In the genomic region with DNA sequence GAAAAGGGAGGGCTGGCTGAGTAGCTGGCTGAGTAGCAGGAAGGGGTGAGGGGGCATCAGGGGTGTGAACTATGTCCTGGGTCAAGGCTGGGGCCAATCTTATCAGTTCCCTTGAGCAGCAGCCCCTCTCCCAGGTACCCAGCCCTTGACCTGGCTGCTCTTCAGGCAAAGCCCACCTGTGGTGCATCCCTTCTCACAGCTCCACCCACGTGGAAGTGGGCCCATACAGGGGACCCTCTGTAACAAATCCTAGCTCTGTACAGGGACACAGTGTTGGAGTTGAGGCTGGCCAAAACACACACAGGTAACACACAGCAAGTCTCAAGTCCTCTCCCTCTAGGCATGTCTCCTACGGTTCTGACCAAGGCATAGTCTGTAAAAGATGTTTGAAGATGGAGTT, we compare ENCODE assay signal across 26 mouse cellular contexts. TPM values are rescaled to one million over a fixed set of nuclear protein-coding genes. Genes with fewer than 3 reads are reported as not detected.
"Had no signal": no experiment of that assay in that cellular context is flagged by ENCODE, and none has a peak within 500 bp of the region (broad histone marks: within the 10 kb centered on the region; RNA-seq: fewer than 3 reads in every experiment).

No protein-coding gene starts in this region.

- H3K9ac ChIP-seq: heart, embryonic 13.5 days; heart, embryonic 15.5 days; hindbrain, embryonic 14.5 days; intestine, embryonic 15.5 days; limb, embryonic 12.5 days; liver, embryonic 13.5 days; liver, embryonic 15.5 days had no signal

- ATAC-seq: hindbrain, embryonic 16.5 days; inflammation-experienced regulatory T-cells, adult 6 months; intestine, embryonic 15.5 days; intestine, postnatal 0 days had no signal

- H3K27ac ChIP-seq: heart, embryonic 13.5 days; heart, embryonic 15.5 days; hindbrain, embryonic 14.5 days; intestine, embryonic 15.5 days; limb, embryonic 10.5 days; limb, embryonic 12.5 days; liver, embryonic 13.5 days; liver, embryonic 15.5 days had no signal

- H3K36me3 ChIP-seq: heart, embryonic 13.5 days; heart, embryonic 15.5 days; intestine, embryonic 15.5 days; limb, embryonic 10.5 days; limb, embryonic 12.5 days; liver, embryonic 13.5 days; liver, embryonic 15.5 days had no signal

- H3K4me3 ChIP-seq: heart, embryonic 13.5 days; heart, embryonic 15.5 days; intestine, embryonic 15.5 days; layer of hippocampus, adult 2 months; limb, embryonic 10.5 days; limb, embryonic 12.5 days; liver, embryonic 13.5 days; liver, embryonic 15.5 days had no signal

- H3K27me3 ChIP-seq: intestine, embryonic 15.5 days had no signal

- H3K4me2 ChIP-seq: heart, embryonic 11.5 days; heart, embryonic 13.5 days; heart, embryonic 15.5 days; hindbrain, embryonic 14.5 days; intestine, embryonic 15.5 days; limb, embryonic 12.5 days; liver, embryonic 11.5 days; liver, embryonic 13.5 days; liver, embryonic 15.5 days had no signal

- DNase-seq: gastrocnemius, postnatal 14 days; gastrocnemius, postnatal 36 days; heart, adult 18-20 months; heart, postnatal 14 days; heart, postnatal 36 days; kidney, adult 18-20 months; kidney, adult 8-10 months; kidney, postnatal 10 days; kidney, postnatal 25 days; kidney, postnatal 4 days; liver; liver, embryonic 13.5 days had no signal

- H3K9me3 ChIP-seq: heart, embryonic 13.5 days; heart, embryonic 15.5 days; intestine, embryonic 15.5 days; limb, embryonic 10.5 days; limb, embryonic 12.5 days; liver, embryonic 13.5 days; liver, embryonic 15.5 days had no signal

RNA-seq across cellular contexts. Expression of gene Il17d, which starts 3.0 kb away (rescaled TPM):
- total RNA-seq: hematopoietic stem cell, adult 5-6 weeks had no signal
- polyA plus RNA-seq: inflammation-experienced regulatory T-cells, adult 6 months had no signal
